Mouse (Mus musculus) stomach, postnatal 0 days (tissue): ENCODE measurements around the gene Cul9. TPM values are rescaled to one million over a fixed set of nuclear protein-coding genes. Genes with fewer than 3 reads are reported as not detected.

Experiments used
- ATAC-seq: fragments of 200-750 bp; cut with Nextera tagmentation; 2 replicates; pipeline ENCODE4 v1.8.0; 2017; ENCODE audit not compliant: low FRiP score, low TSS enrichment
- DNase-seq: peaks from one replicate; pipeline ENCODE4 v3.0.0-alpha.2; 2016; ENCODE audit warnings: low spot score
- H3K27ac ChIP-seq: fragments of 300-500 bp; sonication (generic); replicated peaks from 2 replicates; pipeline ENCODE4 v1.5.1; 2014; ENCODE audit warnings: mild to moderate bottlenecking, control low read depth
- H3K27me3 ChIP-seq: fragments of 300-500 bp; sonication (generic); 2 replicates; pipeline ENCODE4 v1.6.1; 2014; ENCODE audit warnings: low read length; ENCODE audit not compliant: control insufficient read depth, insufficient read depth
- H3K36me3 ChIP-seq: fragments of 300-500 bp; sonication (generic); 2 replicates; pipeline ENCODE4 v1.6.1; 2014; ENCODE audit warnings: low read length, mixed read lengths; ENCODE audit not compliant: control insufficient read depth, insufficient read depth
- H3K4me1 ChIP-seq: fragments of 300-500 bp; sonication (generic); replicated peaks from 2 replicates; pipeline ENCODE4 v1.6.1; 2014; ENCODE audit warnings: antibody characterized with exemption; ENCODE audit not compliant: control insufficient read depth, insufficient read depth
- H3K4me2 ChIP-seq: fragments of 300-500 bp; sonication (generic); replicated peaks from 2 replicates; pipeline ENCODE4 v1.6.1; 2014; ENCODE audit warnings: low read depth, mild to moderate bottlenecking, control low read depth, moderate library complexity
- H3K4me3 ChIP-seq: fragments of 300-500 bp; sonication (generic); 2 replicates; pipeline ENCODE4 v1.5.1; 2014; ENCODE audit warnings: low read depth, low read length, control low read depth
- H3K9ac ChIP-seq: fragments of 300-500 bp; sonication (generic); 2 replicates; pipeline ENCODE4 v1.6.1; 2014; ENCODE audit warnings: mild to moderate bottlenecking, low read length, control low read depth, mixed read lengths
- H3K9me3 ChIP-seq: fragments of 300-500 bp; sonication (generic); 2 replicates; pipeline ENCODE4 v1.6.1; 2016; ENCODE audit warnings: low read length; ENCODE audit not compliant: control insufficient read depth
- CTCF ChIP-seq: IDR thresholded peaks from 2 replicates; pipeline ENCODE4 v1.5.1; 2016; ENCODE audit warnings: antibody characterized with exemption, low read depth, mild to moderate bottlenecking, moderate library complexity
- EP300 ChIP-seq: optimal IDR thresholded peaks from 2 replicates; pipeline ENCODE3; 2016; ENCODE audit warnings: antibody characterized with exemption
- WGBS: fragments of 180-500 bp; shearing (Covaris S2); extraction: QIAGEN DNeasy Blood & Tissue Kit; methylation state at CpG from one replicate; pipeline ENCODE4 v1.1.7; 2014; 5-methylcytosine and 5-hydroxymethylcytosine counted together
- polyA plus RNA-seq: library from polyadenylated mRNA; unstranded; fragments of >200 nt; fragmentation: Nextera tagmentation; extraction: Ambion mirVana; gene quantifications from 2 replicates; pipeline ENCODE4 v1.2.1, GENCODE M21; 2015

The Cul9 gene
- polyA plus RNA-seq, 1 experiment from 2014 or later: 1.9 TPM

GRCm38 (mm10) chr17:46461347-46461746, 84.8 kb downstream of the Cul9 start:
- Histone ChIP-seq H3K4me2 (peak overlapping the region; percentile 56), H3K4me3 (peak overlapping the region; percentile 31; the same call in 1 of the 2 replicates), H3K9ac (no peak overlapping the region), H3K36me3 (no peaks in the 10 kb centered on the region), H3K9me3 (no peaks in the 10 kb centered on the region), H3K27ac (no peak overlapping the region), H3K27me3 (no peaks in the 10 kb centered on the region; the same call in 1 of the 2 replicates), H3K4me1 (no peaks in the 10 kb centered on the region)
- no peak for DNase-seq
- TF ChIP-seq EP300 (no peak), CTCF (peak; percentile 48)
- ATAC-seq: no peak
- WGBS: 15% methylated on average over 8 of the region's 8 CpGs

GRCm38 (mm10) chr17:46460673-46461072, 85.5 kb downstream of the Cul9 start:
- Histone ChIP-seq H3K9ac (no peak overlapping the region), H3K9me3 (no peaks in the 10 kb centered on the region), H3K4me1 (no peaks in the 10 kb centered on the region), H3K27me3 (no peaks in the 10 kb centered on the region; the same call in 1 of the 2 replicates), H3K27ac (no peak overlapping the region), H3K4me3 (peak overlapping the region; percentile 31), H3K36me3 (no peaks in the 10 kb centered on the region), H3K4me2 (peak overlapping the region; percentile 56)
- WGBS: under 1% methylated on average over 32 of the region's 32 CpGs
- ATAC-seq (no peak), DNase-seq (no peak)
- TF ChIP-seq CTCF: no peak
- TF ChIP-seq EP300: no peak

- Histone ChIP-seq H3K9ac (no peak overlapping the region), H3K27me3 (no peaks in the 10 kb centered on the region; the same call in 1 of the 2 replicates), H3K36me3 (no peaks in the 10 kb centered on the region), H3K4me2 (no peak overlapping the region), H3K4me3 (no peak overlapping the region), H3K4me1 (peaks cover 5% of the 10 kb centered on the region; the same call in 1 of the 2 replicates), H3K27ac (no peak overlapping the region), H3K9me3 (no peaks in the 10 kb centered on the region)
- TF ChIP-seq EP300 (no peak), CTCF (no peak)
- ATAC-seq: no peak
- no peak for DNase-seq
- 26% methylated on average over 3 of the region's 3 CpGs for WGBS
Observed at GRCm38 (mm10) chr17:46458439-46458838, 87.7 kb downstream of the Cul9 start.

GRCm38 (mm10) chr17:46457791-46458190, 88.4 kb downstream of the Cul9 start:
- H3K9me3 ChIP-seq: no peaks in the 10 kb centered on the region
- H3K27me3 ChIP-seq: no peaks in the 10 kb centered on the region; the same call in 1 of the 2 replicates
- no peak overlapping the region for H3K4me3 ChIP-seq
- no peaks in the 10 kb centered on the region for H3K36me3 ChIP-seq
- H3K4me1 ChIP-seq: peaks cover 5% of the 10 kb centered on the region; the same call in 1 of the 2 replicates
- 11% methylated on average over 10 of the region's 10 CpGs for WGBS
- no peak overlapping the region for H3K9ac ChIP-seq
- no peak overlapping the region for H3K27ac ChIP-seq
- ATAC-seq (no peak), DNase-seq (peak; percentile 70)
- no peak overlapping the region for H3K4me2 ChIP-seq
- TF ChIP-seq EP300: no peak
- TF ChIP-seq CTCF: peak; percentile 72

GRCm38 (mm10) chr17:46455110-46455691, 91.0 kb downstream of the Cul9 start:
- Histone ChIP-seq H3K27ac (no peak overlapping the region), H3K4me1 (peaks cover 5% of the 10 kb centered on the region; the same call in 1 of the 2 replicates), H3K4me2 (peak overlapping the region; percentile 70), H3K36me3 (no peaks in the 10 kb centered on the region), H3K9me3 (no peaks in the 10 kb centered on the region), H3K27me3 (no peaks in the 10 kb centered on the region; the same call in 1 of the 2 replicates), H3K4me3 (peak overlapping the region; percentile 37), H3K9ac (peak overlapping the region; percentile 38)
- WGBS: 2% methylated on average over 32 of the region's 33 CpGs
- ATAC-seq (peak; percentile 59; the same call in 1 of the 2 replicates), DNase-seq (peak; percentile 80)
- no peak for TF ChIP-seq EP300

- no peak for DNase-seq
- H3K27me3 ChIP-seq: no peaks in the 10 kb centered on the region; the same call in 1 of the 2 replicates
Observed at GRCm38 (mm10) chr17:46454539-46454938, 91.6 kb downstream of the Cul9 start.

More at GRCm38 (mm10) chr17:46454539-46454938, 91.6 kb downstream of the Cul9 start:
- TF ChIP-seq EP300: no peak
- no peak for TF ChIP-seq CTCF
- H3K9me3 ChIP-seq: no peaks in the 10 kb centered on the region
- no peak overlapping the region for H3K27ac ChIP-seq
- H3K4me2 ChIP-seq: peak overlapping the region; percentile 70
- 2% methylated on average over 9 of the region's 9 CpGs for WGBS
- peaks cover 5% of the 10 kb centered on the region; the same call in 1 of the 2 replicates for H3K4me1 ChIP-seq
- ATAC-seq: no peak
- H3K36me3 ChIP-seq: no peaks in the 10 kb centered on the region
- peak overlapping the region; percentile 37 for H3K4me3 ChIP-seq
- H3K9ac ChIP-seq: no peak overlapping the region
